Mouse (Mus musculus) midbrain, embryonic 10.5 days (tissue): ENCODE measurements around the gene Glipr1l1. TPM values are rescaled to one million over a fixed set of nuclear protein-coding genes. Genes with fewer than 3 reads are reported as not detected.
"Not testable (repeated sequence)": the region's sequence is repeated elsewhere in the genome, so short reads cannot be mapped to it uniquely, and the experiment has no call there.

Experiments
- DNase-seq: peaks from one replicate; pipeline ENCODE4 v3.0.0-alpha.2; 2017; ENCODE audit warnings: low spot score
- H3K27ac ChIP-seq: fragments of 300-500 bp; sonication (generic); replicated peaks from 2 replicates; pipeline ENCODE4 v1.5.1; 2016; ENCODE audit warnings: mild to moderate bottlenecking
- H3K27me3 ChIP-seq: fragments of 300-500 bp; sonication (generic); 2 replicates; pipeline ENCODE4 v1.6.1; 2016; ENCODE audit warnings: low read depth, mild to moderate bottlenecking; ENCODE audit not compliant: poor library complexity, severe bottlenecking
- H3K36me3 ChIP-seq: fragments of 300-500 bp; sonication (generic); 2 replicates; pipeline ENCODE4 v1.6.1; 2016; ENCODE audit warnings: mild to moderate bottlenecking, moderate library complexity
- H3K4me1 ChIP-seq: fragments of 300-500 bp; sonication (generic); 2 replicates; pipeline ENCODE4 v1.6.1; 2016
- H3K4me3 ChIP-seq: fragments of 300-500 bp; sonication (generic); 2 replicates; pipeline ENCODE4 v1.5.1; 2016; ENCODE audit warnings: mild to moderate bottlenecking, moderate library complexity
- H3K9me3 ChIP-seq: fragments of 300-500 bp; sonication (generic); replicated peaks from 2 replicates; pipeline ENCODE4 v1.6.1; 2016; ENCODE audit warnings: mild to moderate bottlenecking
- WGBS: fragments of 180-500 bp; shearing (Covaris S2); methylation state at CpG from one replicate; pipeline ENCODE4 v1.1.7; 2016; 5-methylcytosine and 5-hydroxymethylcytosine counted together
- polyA plus RNA-seq: library from polyadenylated mRNA; unstranded; fragments of >200 nt; fragmentation: Nextera tagmentation; extraction: Ambion mirVana; gene quantifications from 2 replicates; pipeline ENCODE4 v1.2.1, GENCODE M21; 2016

Glipr1l1 gene
- polyA plus RNA-seq, 1 experiment from 2014 or later = not detected

DNA sequence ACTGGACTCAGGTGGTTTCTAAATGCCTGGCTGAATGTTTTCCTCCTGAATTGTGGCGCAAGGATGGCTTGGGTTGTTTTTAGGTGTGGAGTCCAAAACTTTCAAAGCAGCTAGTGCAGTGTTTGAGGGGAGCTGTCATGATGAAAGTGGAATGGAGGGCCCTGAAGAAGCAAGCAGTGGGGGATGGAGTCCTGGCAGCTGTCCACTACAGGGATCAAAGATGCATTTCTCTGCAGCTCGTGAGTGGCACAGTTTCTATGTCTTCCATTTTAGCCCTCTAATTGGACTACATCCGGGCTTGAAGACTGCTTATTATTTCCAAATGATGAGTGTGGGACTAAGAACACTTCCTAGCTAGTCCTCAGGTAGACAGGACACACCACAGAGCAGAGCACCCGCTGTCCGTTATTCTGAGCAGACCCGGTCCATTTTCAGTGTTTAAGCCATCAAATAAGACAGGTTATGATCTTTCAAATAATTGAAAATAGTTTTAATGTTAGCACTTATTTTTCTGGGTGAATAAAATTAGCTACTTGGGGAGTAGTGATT, 67.8 kb downstream of the Glipr1l1 start:
- DNase-seq, H3K4me3 ChIP-seq, H3K9me3 ChIP-seq, H3K4me1 ChIP-seq, H3K27ac ChIP-seq, H3K36me3 ChIP-seq, H3K27me3 ChIP-seq: not testable (repeated sequence)
- WGBS = 81% methylated on average over 6 of the region's 6 CpGs

Other genes with a start within 250 kb of the Glipr1l1 start
- 58.8 and 59.9 TPM in 2 replicates for gene Krr1, start 87.5 kb upstream of the Glipr1l1 start, polyA plus RNA-seq
- gene Glipr1, start 57.6 kb upstream of the Glipr1l1 start, polyA plus RNA-seq = 0.77 and 1.2 TPM in 2 replicates
- gene Glipr1l2, start 23.2 kb downstream of the Glipr1l1 start, polyA plus RNA-seq = not detected in 2 replicates
- not detected in 2 replicates for gene Glipr1l3, start 100.1 kb downstream of the Glipr1l1 start, polyA plus RNA-seq
- 0.30 and 0.31 TPM in 2 replicates for gene Caps2, start 103.4 kb downstream of the Glipr1l1 start, polyA plus RNA-seq
- 1.0 and 2.6 TPM in 2 replicates for gene Kcnc2, start 210.9 kb downstream of the Glipr1l1 start, polyA plus RNA-seq